Mouse (Mus musculus): Measurements from ENCODE around the gene Slc25a10.
"Not testable (repeated sequence)": the region's sequence is repeated elsewhere in the genome, so short reads cannot be mapped to it uniquely, and the experiment has no call there.

- not testable (repeated sequence) for TF ChIP-seq CTCF (conservative IDR thresholded peaks at IDR 0.05; ENCODE audit: low read length); NANOG (IDR thresholded peaks at IDR 0.05; ENCODE audit: borderline replicate concordance, low read length); POU5F1 (IDR thresholded peaks at IDR 0.05; ENCODE audit: borderline replicate concordance, low read length)
Observed at GRCm38 (mm10) chr11:120514262-120514661, 22.6 kb downstream of the Slc25a10 start.

All from E14TG2a.4 (cell line).